Mouse (Mus musculus): ENCODE measurements around the gene Edn2.

Gene Edn2

DNA sequence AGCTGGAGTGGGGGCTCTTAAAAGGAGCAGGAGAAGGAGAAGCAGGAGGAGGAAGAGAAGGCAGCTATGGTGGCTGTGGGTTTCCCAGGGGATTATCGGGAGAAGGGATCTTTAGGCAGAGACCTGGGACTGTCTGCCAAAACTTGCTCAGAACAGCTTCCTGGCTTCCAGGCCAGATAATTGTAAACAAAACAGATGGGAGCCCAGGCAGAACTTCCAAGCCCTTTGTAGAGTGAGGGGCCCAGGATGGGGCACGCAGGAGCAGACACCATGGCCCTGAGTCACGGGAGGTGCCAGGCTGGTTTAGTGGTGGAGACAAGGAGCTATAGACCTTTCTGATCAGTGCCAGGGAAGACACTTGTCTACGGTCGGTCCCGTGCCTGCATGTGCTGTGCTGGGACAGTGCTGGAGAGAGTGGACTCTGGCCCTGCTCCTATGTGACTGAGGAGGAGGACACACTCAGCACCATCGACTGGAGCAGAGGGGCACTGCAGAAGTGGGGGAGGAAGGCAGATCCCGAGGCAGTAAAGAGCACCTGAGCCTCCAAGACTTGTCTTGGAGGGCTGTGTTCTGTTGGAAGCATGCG, 43.4 kb downstream of the Edn2 start:
- no peak for DNase-seq (ENCODE audit: low spot score in 2 of 2)

DNA sequence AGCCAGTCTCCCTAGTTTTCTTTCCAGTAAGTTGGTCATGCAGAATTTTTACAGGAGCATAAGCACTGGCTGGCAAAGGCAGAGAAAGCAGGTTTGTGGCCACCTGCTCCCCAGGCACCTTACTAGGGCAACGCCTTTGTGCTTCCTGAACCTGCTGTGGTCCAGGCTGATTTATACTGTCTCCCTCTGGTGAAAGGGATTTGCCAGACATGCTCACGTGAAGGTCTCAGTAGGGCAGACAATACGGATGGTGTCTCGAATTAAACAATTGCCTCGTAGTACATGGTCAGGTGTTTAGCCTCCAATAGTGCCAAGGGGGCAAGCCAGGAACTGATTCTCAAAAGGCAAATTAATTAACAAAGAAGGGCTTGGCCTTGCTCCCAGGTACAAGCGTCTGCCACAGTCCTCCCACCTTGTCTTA, 45.5 kb downstream of the Edn2 start:
- no peak for DNase-seq (ENCODE audit: low spot score in 2 of 2)

DNA sequence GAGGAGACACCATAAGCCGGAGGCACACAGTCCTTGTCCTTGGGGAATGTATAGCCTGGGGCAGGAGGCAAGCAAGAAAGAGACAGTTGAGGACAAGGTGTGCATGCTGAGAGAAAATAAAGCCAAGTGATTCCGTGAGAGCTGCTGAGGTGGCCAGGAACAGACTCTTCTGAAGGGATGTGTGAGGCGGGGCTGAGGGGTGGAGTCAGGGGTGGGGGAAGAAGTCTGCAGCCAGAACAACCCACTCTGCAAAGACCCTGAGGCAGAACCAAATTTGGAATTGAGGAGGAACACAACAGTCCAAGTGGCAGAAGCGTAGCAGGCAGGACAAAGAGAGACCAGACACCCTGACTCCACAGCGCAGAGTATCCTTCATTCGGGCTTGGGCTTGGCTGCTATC, 51.1 kb downstream of the Edn2 start:
- no peak for DNase-seq (ENCODE audit: low spot score in 2 of 2)

DNA sequence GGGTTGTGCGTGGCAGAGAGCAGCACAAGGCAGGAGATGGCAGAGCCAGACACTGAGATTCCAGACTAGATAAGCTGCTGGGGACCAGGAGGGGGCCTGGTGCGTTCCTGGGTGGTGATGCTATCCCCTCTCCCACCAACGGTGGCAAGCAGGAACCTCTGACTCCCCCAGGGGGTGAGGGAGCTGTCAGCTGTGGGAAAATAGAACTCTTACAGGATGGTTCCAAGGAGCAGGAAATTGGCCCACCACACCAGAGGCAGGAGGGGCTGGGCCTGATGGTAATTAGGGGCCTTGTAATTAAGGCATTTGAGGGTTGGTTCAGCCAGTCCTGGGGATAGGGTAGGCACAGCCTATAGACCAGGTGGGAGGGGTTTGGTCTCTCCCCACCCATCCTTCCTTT, 51.8 kb downstream of the Edn2 start:
- DNase-seq (ENCODE audit: low spot score in 2 of 2): no peak

DNA sequence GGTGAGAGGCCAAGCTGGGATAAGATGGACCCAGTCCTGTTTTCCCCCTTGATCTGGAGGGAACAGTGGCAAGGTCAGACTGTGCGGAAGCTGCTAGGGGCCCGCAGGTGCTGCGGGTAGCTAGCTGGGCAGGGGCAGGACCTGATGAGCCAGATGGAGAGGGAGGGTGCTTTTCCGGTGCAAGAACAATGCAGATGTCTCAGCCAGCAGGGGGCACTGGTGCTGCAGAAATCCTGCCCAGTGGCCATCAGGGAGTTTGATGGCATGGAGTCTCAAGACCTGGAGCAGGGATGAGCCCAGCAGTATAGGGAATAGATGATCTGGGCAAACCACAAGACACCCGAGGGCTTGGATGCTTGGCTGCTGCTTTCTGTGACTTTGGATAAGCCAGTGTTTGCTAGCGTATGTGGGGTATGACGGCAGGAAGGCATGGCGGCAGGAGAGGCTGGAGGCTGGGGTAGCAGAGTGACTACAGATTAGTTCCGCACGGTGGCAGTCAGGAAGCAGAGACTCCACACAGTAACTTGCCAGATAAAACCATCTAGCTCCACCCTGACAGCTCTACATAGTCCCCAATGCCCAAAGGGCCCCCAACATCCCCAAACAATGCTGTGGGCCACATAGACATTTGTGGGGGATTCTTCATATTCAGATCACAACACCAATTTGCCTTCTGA, 55.0 kb downstream of the Edn2 start:
- DNase-seq (ENCODE audit: low spot score in 2 of 2): peak; percentile 56 to 68

DNA sequence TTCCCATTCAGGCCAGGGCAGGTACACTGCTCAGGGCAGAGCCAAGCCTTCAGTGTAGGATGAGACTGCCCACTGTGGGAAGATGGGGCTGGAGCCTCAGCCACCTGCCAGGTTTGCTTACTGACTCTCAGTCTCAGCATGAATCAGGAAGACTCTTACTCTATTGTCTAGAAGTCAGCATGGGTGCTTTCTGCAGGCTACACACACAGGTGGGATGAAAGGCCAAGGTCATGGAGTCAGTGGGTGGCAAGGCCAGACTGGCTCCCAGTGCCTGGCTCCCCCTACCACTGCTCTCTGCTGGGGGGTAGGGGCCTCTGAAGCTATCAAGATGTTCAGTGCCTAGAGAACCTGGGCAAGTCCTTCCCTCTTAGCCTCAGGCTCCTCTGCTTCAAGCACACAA, 55.9 kb downstream of the Edn2 start:
- no peak for DNase-seq (ENCODE audit: low spot score in 2 of 2)
